Mouse (Mus musculus) left cerebral cortex, adult 11 months (tissue): ENCODE measurements at regions not wholly inside any gene's neighbourhood (a gene's known extent, or its start where the extent isn't known, plus 50 kb on each side); places are given as distances from the start of the nearest gene placed in this dataset.

ENCODE experiments used
- DNase-seq: peaks from one replicate; pipeline ENCODE4 v3.0.0; 2022; ENCODE audit warnings: low spot score

- no peak for DNase-seq
Observed at GRCm38 (mm10) chr2:114968651-114969050, 313.9 kb upstream of the Dph6 start.

- no peak for DNase-seq
Observed at GRCm38 (mm10) chr2:114993419-114993818, 338.7 kb upstream of the Dph6 start.

- DNase-seq, result no peak
Observed at GRCm38 (mm10) chr2:114993882-114994281, 339.1 kb upstream of the Dph6 start.

GRCm38 (mm10) chr2:114994691-114995347 lies 340.1 kb upstream of the Dph6 start:
- DNase-seq, result no peak

GRCm38 (mm10) chr2:115013916-115014315 lies 359.2 kb upstream of the Dph6 start:
- DNase-seq, result no peak

GRCm38 (mm10) chr2:115026777-115027176 lies 372.0 kb upstream of the Dph6 start:
- no peak for DNase-seq

- DNase-seq, result no peak
Observed at GRCm38 (mm10) chr2:115031134-115031533, 376.4 kb upstream of the Dph6 start.

GRCm38 (mm10) chr2:115036205-115036604 lies 381.4 kb upstream of the Dph6 start:
- DNase-seq, result no peak

GRCm38 (mm10) chr2:115042299-115042785 lies 387.6 kb upstream of the Dph6 start:
- no peak for DNase-seq

- DNase-seq, result no peak
Observed at GRCm38 (mm10) chr2:115056327-115057070, 401.7 kb upstream of the Dph6 start.

- no peak for DNase-seq
Observed at GRCm38 (mm10) chr2:115057200-115057599, 402.4 kb upstream of the Dph6 start.

- DNase-seq, result no peak
Observed at GRCm38 (mm10) chr2:115067489-115068163, 412.9 kb upstream of the Dph6 start.

GRCm38 (mm10) chr2:115069704-115070103 lies 414.9 kb upstream of the Dph6 start:
- no peak for DNase-seq

- DNase-seq, result no peak
Observed at GRCm38 (mm10) chr2:115070123-115070522, 415.4 kb upstream of the Dph6 start.

GRCm38 (mm10) chr2:115070666-115071065 lies 415.9 kb upstream of the Dph6 start:
- DNase-seq, result no peak

GRCm38 (mm10) chr2:115081563-115082291 lies 427.0 kb upstream of the Dph6 start:
- DNase-seq, result no peak

- no peak for DNase-seq
Observed at GRCm38 (mm10) chr2:115082292-115082809, 427.6 kb upstream of the Dph6 start.

- DNase-seq, result no peak
Observed at GRCm38 (mm10) chr2:115088421-115089120, 433.8 kb upstream of the Dph6 start.

- DNase-seq, result no peak
Observed at GRCm38 (mm10) chr2:115090430-115091175, 435.8 kb upstream of the Dph6 start.

GRCm38 (mm10) chr2:115095351-115095750 lies 440.6 kb upstream of the Dph6 start:
- no peak for DNase-seq

- no peak for DNase-seq
Observed at GRCm38 (mm10) chr2:115101501-115101900, 446.7 kb upstream of the Dph6 start.
